9 mouse cellular contexts compared by ENCODE assay signal in the genomic region with DNA sequence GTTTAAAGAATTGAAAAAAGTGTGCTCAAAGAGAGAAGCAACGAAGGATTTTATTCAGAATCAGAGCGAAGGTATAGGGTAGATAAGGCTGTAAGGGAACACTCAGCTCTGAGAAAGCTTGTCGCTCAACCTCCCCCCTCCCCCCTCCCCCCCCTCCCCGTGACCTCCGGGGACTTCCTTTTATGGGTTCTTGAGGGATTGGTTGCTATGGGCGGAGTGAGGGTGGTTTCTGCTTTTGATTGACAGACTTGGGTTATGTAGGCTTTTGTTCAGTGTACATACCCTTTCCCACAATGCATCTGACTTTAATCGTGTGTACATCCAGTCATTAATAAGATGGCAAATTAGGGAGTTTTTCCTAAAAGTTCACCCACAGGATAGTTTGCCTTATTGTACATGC.
A peak's percentile ranks its signal among the peaks of the same experiment; 100 is the strongest.
DNase-seq lines count a peak whose midpoint lies in the region; ATAC-seq lines count a peak whose summit lies in the region.
"Had no signal": no experiment of that assay in that cellular context is flagged by ENCODE, and none has a peak within 500 bp of the region (broad histone marks: within the 10 kb centered on the region; RNA-seq: fewer than 3 reads in every experiment).

No protein-coding gene starts in this region.

- H3K9me3 ChIP-seq in liver, embryonic 11.5 days (ENCODE audit: control insufficient read depth, low read length) = no peaks in the 10 kb centered on the region

- H3K4me1 ChIP-seq in liver, embryonic 11.5 days (replicated peaks; ENCODE audit: control insufficient read depth, insufficient read depth, low read length) = no peaks in the 10 kb centered on the region
- H3K4me1 ChIP-seq: megakaryocyte, embryonic 14.5 days had no signal

- no peak overlapping the region for H3K4me3 ChIP-seq in liver, embryonic 11.5 days (ENCODE audit: low read depth, low read length)
- H3K4me3 ChIP-seq: megakaryocyte, embryonic 14.5 days had no signal

- no peaks in the 10 kb centered on the region for H3K27me3 ChIP-seq in liver, embryonic 11.5 days (replicated peaks; ENCODE audit: control insufficient read depth, insufficient read depth, low read length)

- WGBS in liver, embryonic 11.5 days = 36% methylated on average over 6 of the region's 7 CpGs

- peak; percentile 72 for ATAC-seq in common myeloid progenitor, adult 5-6 weeks (replicated peaks; ENCODE audit: low read depth, poor library complexity, severe bottlenecking)
- peak; percentile 26; the same call in 1 of the 2 replicates for ATAC-seq in liver, embryonic 11.5 days (replicated peaks; ENCODE audit: low FRiP score)

- H3K27ac ChIP-seq in liver, embryonic 11.5 days (ENCODE audit: low read depth, low read length) = no peak overlapping the region
- H3K27ac ChIP-seq: hindbrain, embryonic 14.5 days had no signal

- H3K36me3 ChIP-seq in liver, embryonic 11.5 days (ENCODE audit: control insufficient read depth, insufficient read depth, low read length) = no peaks in the 10 kb centered on the region

- no peak overlapping the region for H3K4me2 ChIP-seq in liver, embryonic 11.5 days
- H3K4me2 ChIP-seq: hindbrain, embryonic 14.5 days had no signal

- peak; percentile 54 to 77 for DNase-seq in spleen, postnatal 36 days (ENCODE audit: low spot score in 2 of 2)
- no peak for DNase-seq in spleen, adult 18-20 months
- DNase-seq in liver, embryonic 11.5 days (ENCODE audit: low spot score) = no peak
- no peak for DNase-seq in testis, postnatal 14 days (ENCODE audit: low spot score)
- DNase-seq in cerebellum, adult 9-10 months = no peak
- no peak for DNase-seq in gastrocnemius, postnatal 25 days

- H3K9ac ChIP-seq in liver, embryonic 11.5 days (ENCODE audit: low read depth, low read length) = no peak overlapping the region
- H3K9ac ChIP-seq: hindbrain, embryonic 14.5 days had no signal

Comparison
In these comparisons a context has a peak if more than half of its experiments do, and no peak if none do; other contexts are left out.
1. DNase-seq: peak in spleen, postnatal 36 days (2 of 2); none in spleen, adult 18-20 months (0 of 2), liver, embryonic 11.5 days (single experiment), testis, postnatal 14 days (single experiment), cerebellum, adult 9-10 months (single experiment) and gastrocnemius, postnatal 25 days (single experiment).